Mouse (Mus musculus): ENCODE measurements around the gene Sbpl. TPM values are rescaled to one million over a fixed set of nuclear protein-coding genes. Genes with fewer than 3 reads are reported as not detected.
"Not testable (repeated sequence)": the region's sequence is repeated elsewhere in the genome, so short reads cannot be mapped to it uniquely, and the experiment has no call there.

Sbpl gene
- polyA plus RNA-seq, 1 experiment = not detected

GRCm38 (mm10) chr17:23968780-23969179 is 13.7 kb upstream of the Sbpl start:
- 55% methylated on average over 2 of the region's 2 CpGs for WGBS
- TF ChIP-seq POLR2A (IDR thresholded peaks at IDR 0.05; ENCODE audit: insufficient read depth, low read depth, low read length) = no peak
- no peak for TF ChIP-seq CTCF (IDR thresholded peaks at IDR 0.05; ENCODE audit: insufficient read depth, low read depth, low read length)

GRCm38 (mm10) chr17:23966658-23967401 is 11.8 kb upstream of the Sbpl start:
- 92% methylated on average over 10 of the region's 10 CpGs for WGBS
- no peak overlapping the region for H3K4me3 ChIP-seq (ENCODE audit: insufficient read depth, low read depth, low read length)
- H3K4me1 ChIP-seq (ENCODE audit: control insufficient read depth, insufficient read depth, low read length) = peaks cover 3% of the 10 kb centered on the region; the same call in 1 of the 2 replicates
- TF ChIP-seq POLR2A (IDR thresholded peaks at IDR 0.05; ENCODE audit: insufficient read depth, low read depth, low read length) = no peak
- no peak for TF ChIP-seq CTCF (IDR thresholded peaks at IDR 0.05; ENCODE audit: insufficient read depth, low read depth, low read length)
- no peak overlapping the region for H3K27ac ChIP-seq (ENCODE audit: insufficient read depth, low read depth, low read length)

More at GRCm38 (mm10) chr17:23968780-23969179, 13.7 kb upstream of the Sbpl start:
- peaks cover 3% of the 10 kb centered on the region; the same call in 1 of the 2 replicates for H3K4me1 ChIP-seq (ENCODE audit: control insufficient read depth, insufficient read depth, low read length)
- no peak overlapping the region for H3K27ac ChIP-seq (ENCODE audit: insufficient read depth, low read depth, low read length)
- no peak overlapping the region for H3K4me3 ChIP-seq (ENCODE audit: insufficient read depth, low read depth, low read length)

- TF ChIP-seq POLR2A (IDR thresholded peaks at IDR 0.05; ENCODE audit: insufficient read depth, low read depth, low read length) = no peak
- TF ChIP-seq CTCF (IDR thresholded peaks at IDR 0.05; ENCODE audit: insufficient read depth, low read depth, low read length) = no peak
- no peak overlapping the region for H3K4me3 ChIP-seq (ENCODE audit: insufficient read depth, low read depth, low read length)
- WGBS = 45% methylated on average over 6 of the region's 6 CpGs
- H3K27ac ChIP-seq (ENCODE audit: insufficient read depth, low read depth, low read length) = no peak overlapping the region
- peaks cover 3% of the 10 kb centered on the region; the same call in 1 of the 2 replicates for H3K4me1 ChIP-seq (ENCODE audit: control insufficient read depth, insufficient read depth, low read length)
These were observed 10.8 kb upstream of the Sbpl start for GRCm38 (mm10) chr17:23965805-23966425.

GRCm38 (mm10) chr17:23961573-23962122 is 6.6 kb upstream of the Sbpl start:
- H3K4me1 ChIP-seq (ENCODE audit: control insufficient read depth, insufficient read depth, low read length) = peaks cover 3% of the 10 kb centered on the region; the same call in 1 of the 2 replicates
- no peak overlapping the region for H3K27ac ChIP-seq (ENCODE audit: insufficient read depth, low read depth, low read length)
- WGBS = 32% methylated on average over 4 of the region's 4 CpGs
- H3K4me3 ChIP-seq (ENCODE audit: insufficient read depth, low read depth, low read length) = no peak overlapping the region
- TF ChIP-seq CTCF (IDR thresholded peaks at IDR 0.05; ENCODE audit: insufficient read depth, low read depth, low read length) = no peak
- TF ChIP-seq POLR2A (IDR thresholded peaks at IDR 0.05; ENCODE audit: insufficient read depth, low read depth, low read length) = no peak

- H3K4me3 ChIP-seq (ENCODE audit: insufficient read depth, low read depth, low read length) = no peak overlapping the region
These were observed 5.1 kb upstream of the Sbpl start for GRCm38 (mm10) chr17:23960084-23960738.

GRCm38 (mm10) chr17:23950828-23951227 is 4.2 kb downstream of the Sbpl start:
- not testable (repeated sequence) for H3K27ac ChIP-seq (ENCODE audit: insufficient read depth, low read depth, low read length); H3K4me3 ChIP-seq (ENCODE audit: insufficient read depth, low read depth, low read length); H3K4me1 ChIP-seq (ENCODE audit: control insufficient read depth, insufficient read depth, low read length)
- 63% methylated on average over 4 of the region's 4 CpGs for WGBS

More at GRCm38 (mm10) chr17:23960084-23960738, 5.1 kb upstream of the Sbpl start:
- H3K4me1 ChIP-seq (ENCODE audit: control insufficient read depth, insufficient read depth, low read length) = no peaks in the 10 kb centered on the region
- WGBS = 39% methylated on average over 3 of the region's 3 CpGs
- no peak for TF ChIP-seq POLR2A (IDR thresholded peaks at IDR 0.05; ENCODE audit: insufficient read depth, low read depth, low read length)
- TF ChIP-seq CTCF (IDR thresholded peaks at IDR 0.05; ENCODE audit: insufficient read depth, low read depth, low read length) = no peak
- H3K27ac ChIP-seq (ENCODE audit: insufficient read depth, low read depth, low read length) = no peak overlapping the region

- TF ChIP-seq CTCF (IDR thresholded peaks at IDR 0.05; ENCODE audit: insufficient read depth, low read depth, low read length) = no peak
- TF ChIP-seq POLR2A (IDR thresholded peaks at IDR 0.05; ENCODE audit: insufficient read depth, low read depth, low read length) = no peak
- Histone ChIP-seq H3K27ac (ENCODE audit: insufficient read depth, low read depth, low read length) (no peak overlapping the region), H3K4me1 (ENCODE audit: control insufficient read depth, insufficient read depth, low read length) (no peaks in the 10 kb centered on the region), H3K4me3 (ENCODE audit: insufficient read depth, low read depth, low read length) (no peak overlapping the region)
- WGBS = 83% methylated on average over 2 of the region's 2 CpGs
These were observed 6.0 kb downstream of the Sbpl start for GRCm38 (mm10) chr17:23949068-23949467.

- not testable (repeated sequence) for H3K4me3 ChIP-seq (ENCODE audit: insufficient read depth, low read depth, low read length); H3K27ac ChIP-seq (ENCODE audit: insufficient read depth, low read depth, low read length); H3K4me1 ChIP-seq (ENCODE audit: control insufficient read depth, insufficient read depth, low read length)
- 74% methylated on average over 4 of the region's 4 CpGs for WGBS
These were observed 7.6 kb downstream of the Sbpl start for GRCm38 (mm10) chr17:23947486-23947885.

GRCm38 (mm10) chr17:23941372-23941771 is 13.7 kb downstream of the Sbpl start, which contains the start of gene Sbp:
Gene Sbp (plus strand): TSS chr17:23941672.
- Histone ChIP-seq H3K4me1 (ENCODE audit: control insufficient read depth, insufficient read depth, low read length) (no peaks in the 10 kb centered on the region), H3K4me3 (ENCODE audit: insufficient read depth, low read depth, low read length) (no peak within 1 kb of the TSS), H3K27ac (ENCODE audit: insufficient read depth, low read depth, low read length) (no peak within 1 kb of the TSS)
- no peak for TF ChIP-seq POLR2A (IDR thresholded peaks at IDR 0.05; ENCODE audit: insufficient read depth, low read depth, low read length)
- TF ChIP-seq CTCF (IDR thresholded peaks at IDR 0.05; ENCODE audit: insufficient read depth, low read depth, low read length) = no peak
